Mouse (Mus musculus) hindbrain, embryonic 11.5 days (tissue): ENCODE data around the gene Qrich1. TPM values are rescaled to one million over a fixed set of nuclear protein-coding genes. Genes with fewer than 3 reads are reported as not detected.
A peak's percentile ranks its signal among the peaks of the same experiment; 100 is the strongest.

Experiments
- ATAC-seq: fragments of 200-750 bp; cut with Nextera tagmentation; 2 replicates; pipeline ENCODE4 v1.8.0; 2017; ENCODE audit warnings: mild to moderate bottlenecking, moderate TSS enrichment, moderate library complexity; ENCODE audit not compliant: low FRiP score
- DNase-seq: peaks from one replicate; pipeline ENCODE4 v3.0.0-alpha.2; 2015; ENCODE audit warnings: low spot score
- H3K27ac ChIP-seq: fragments of 300-500 bp; sonication (generic); 2 replicates; pipeline ENCODE4 v1.5.1; 2014; ENCODE audit warnings: mild to moderate bottlenecking, low read depth, low read length
- H3K27me3 ChIP-seq: fragments of 300-500 bp; sonication (generic); 2 replicates; pipeline ENCODE4 v1.6.1; 2014; ENCODE audit warnings: mild to moderate bottlenecking, low read length, moderate library complexity, mixed read lengths; ENCODE audit not compliant: control insufficient read depth, insufficient read depth
- H3K36me3 ChIP-seq: fragments of 300-500 bp; sonication (generic); 2 replicates; pipeline ENCODE4 v1.6.1; 2014; ENCODE audit warnings: mild to moderate bottlenecking, low read length, moderate library complexity, mixed read lengths; ENCODE audit not compliant: control insufficient read depth, insufficient read depth
- H3K4me1 ChIP-seq: fragments of 300-500 bp; sonication (generic); replicated peaks from 2 replicates; pipeline ENCODE4 v1.6.1; 2014; ENCODE audit warnings: low read length, mixed read lengths; ENCODE audit not compliant: control insufficient read depth, insufficient read depth
- H3K4me2 ChIP-seq: fragments of 300-500 bp; sonication (generic); replicated peaks from 2 replicates; pipeline ENCODE4 v1.6.1; 2014; ENCODE audit warnings: mild to moderate bottlenecking, low read depth, low read length
- H3K4me3 ChIP-seq: fragments of 300-500 bp; sonication (generic); 2 replicates; pipeline ENCODE4 v1.5.1; 2014; ENCODE audit warnings: low read depth, low read length
- H3K9ac ChIP-seq: fragments of 300-500 bp; sonication (generic); 2 replicates; pipeline ENCODE4 v1.6.1; 2014; ENCODE audit warnings: low read depth, low read length
- H3K9me3 ChIP-seq: fragments of 300-500 bp; sonication (generic); 2 replicates; pipeline ENCODE4 v1.6.1; 2016; ENCODE audit warnings: low read length; ENCODE audit not compliant: control insufficient read depth
- WGBS: fragments of 180-500 bp; shearing (Covaris S2); extraction: QIAGEN DNeasy Blood & Tissue Kit; methylation state at CpG from one replicate; pipeline ENCODE4 v1.1.7; 2014; 5-methylcytosine and 5-hydroxymethylcytosine counted together
- polyA plus RNA-seq: library from polyadenylated mRNA; unstranded; fragments of >200 nt; fragmentation: Nextera tagmentation; extraction: Ambion mirVana; gene quantifications from 2 replicates; pipeline ENCODE4 v1.2.1, GENCODE M21; 2014

The Qrich1 gene
- polyA plus RNA-seq, 1 experiment from 2014 or later, result 154 TPM

DNA sequence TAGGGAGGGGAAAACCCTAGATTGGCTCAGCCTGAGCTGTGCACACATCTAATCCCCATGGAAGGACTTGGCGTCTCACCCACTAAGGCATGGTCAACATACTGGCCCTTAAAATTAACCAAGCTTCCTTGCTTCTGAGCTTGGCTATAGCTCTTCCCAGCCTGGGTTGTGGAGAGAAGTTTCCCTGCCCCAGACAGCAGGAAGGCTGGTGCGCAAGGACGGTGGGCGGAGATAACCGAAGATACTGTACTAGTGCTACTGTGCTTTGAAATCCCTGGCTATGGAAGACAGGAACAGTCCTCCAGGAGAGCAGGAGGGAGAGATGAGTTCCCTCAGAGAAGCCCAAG lies 62.7 kb downstream of the Qrich1 start:
- Histone ChIP-seq H3K9ac (peak overlapping the region; percentile 53), H3K4me1 (peaks cover 11% of the 10 kb centered on the region; the same call in 1 of the 2 replicates), H3K4me3 (peak overlapping the region; percentile 82), H3K27me3 (no peaks in the 10 kb centered on the region), H3K9me3 (no peaks in the 10 kb centered on the region), H3K27ac (peak overlapping the region; percentile 95), H3K36me3 (peaks cover 4% of the 10 kb centered on the region), H3K4me2 (peak overlapping the region; percentile 71)
- 71% methylated on average over 5 of the region's 5 CpGs for WGBS
- DNase-seq (no peak), ATAC-seq (0 out of 2 replicates have a peak, but pooled peaks have one; percentile 3)

DNA sequence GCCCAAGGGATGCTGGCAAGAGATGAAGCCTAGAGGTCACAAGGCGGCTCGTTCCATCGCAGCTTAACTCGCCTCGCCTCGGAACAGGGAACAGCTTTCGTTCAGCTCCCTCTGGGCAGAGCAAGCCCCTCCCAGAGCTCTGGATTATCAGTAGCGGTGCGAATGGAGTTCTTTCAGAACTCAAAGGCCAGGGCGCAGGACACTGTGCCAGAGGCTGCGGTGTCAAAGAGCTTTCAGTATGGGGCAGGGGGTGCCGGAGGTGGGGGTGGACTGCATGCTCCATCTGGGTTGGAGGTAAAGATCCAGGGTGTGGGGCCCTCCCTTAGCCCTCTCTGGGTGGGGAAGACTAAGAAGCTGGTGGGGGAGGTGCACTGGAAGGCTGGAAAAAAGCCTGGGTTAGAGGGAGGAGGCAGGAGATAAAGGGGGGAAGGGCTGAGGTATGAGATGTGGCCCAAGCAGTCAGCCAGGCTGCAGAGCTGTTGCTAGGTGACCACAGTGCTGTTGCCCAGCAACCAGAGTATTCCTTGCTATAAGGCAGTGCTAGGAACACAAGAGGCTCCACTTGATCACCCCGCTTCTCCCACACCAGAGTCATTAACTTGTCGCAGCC lies 71.1 kb downstream of the Qrich1 start:
- H3K4me3 ChIP-seq, result peak overlapping the region; percentile 15; the same call in 1 of the 2 replicates
- H3K4me1 ChIP-seq, result peaks cover 19% of the 10 kb centered on the region
- no peaks in the 10 kb centered on the region for H3K36me3 ChIP-seq
- peak overlapping the region; percentile 45 for H3K4me2 ChIP-seq
- H3K27ac ChIP-seq, result peak overlapping the region; percentile 98
- H3K9ac ChIP-seq, result peak overlapping the region; percentile 29
- no peaks in the 10 kb centered on the region for H3K27me3 ChIP-seq
- WGBS, result under 1% methylated on average over 14 of the region's 14 CpGs
- peak; percentile 98 for ATAC-seq
- H3K9me3 ChIP-seq, result no peaks in the 10 kb centered on the region
- DNase-seq, result peak; percentile 94

DNA sequence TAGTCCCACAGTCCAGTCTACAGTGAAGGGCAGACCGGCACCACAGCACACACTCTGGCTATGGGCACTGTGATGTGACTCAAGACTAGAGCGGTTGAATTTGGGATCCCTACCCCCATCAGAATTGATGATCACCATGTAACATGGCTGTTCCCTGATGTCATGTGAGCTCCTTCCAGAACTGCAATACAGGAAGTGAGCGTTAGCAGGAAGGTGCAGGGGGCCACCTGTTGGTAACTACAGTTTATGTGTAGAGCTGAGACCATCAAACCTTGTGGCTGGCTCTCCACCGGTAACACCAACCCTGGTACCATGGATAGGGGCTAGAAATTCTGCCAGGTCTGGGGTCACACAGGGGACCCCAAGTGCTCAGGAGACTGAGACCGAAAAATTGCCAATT lies 72.6 kb downstream of the Qrich1 start:
- peak overlapping the region; percentile 98 for H3K27ac ChIP-seq
- H3K9ac ChIP-seq, result no peak overlapping the region
- no peaks in the 10 kb centered on the region for H3K9me3 ChIP-seq
- no peak overlapping the region for H3K4me3 ChIP-seq
- H3K36me3 ChIP-seq, result no peaks in the 10 kb centered on the region
- DNase-seq (peak; percentile 14), ATAC-seq (no peak)
- H3K4me1 ChIP-seq, result peaks cover 19% of the 10 kb centered on the region
- 81% methylated on average over 5 of the region's 5 CpGs for WGBS
- H3K27me3 ChIP-seq, result no peaks in the 10 kb centered on the region
- H3K4me2 ChIP-seq, result no peak overlapping the region

DNA sequence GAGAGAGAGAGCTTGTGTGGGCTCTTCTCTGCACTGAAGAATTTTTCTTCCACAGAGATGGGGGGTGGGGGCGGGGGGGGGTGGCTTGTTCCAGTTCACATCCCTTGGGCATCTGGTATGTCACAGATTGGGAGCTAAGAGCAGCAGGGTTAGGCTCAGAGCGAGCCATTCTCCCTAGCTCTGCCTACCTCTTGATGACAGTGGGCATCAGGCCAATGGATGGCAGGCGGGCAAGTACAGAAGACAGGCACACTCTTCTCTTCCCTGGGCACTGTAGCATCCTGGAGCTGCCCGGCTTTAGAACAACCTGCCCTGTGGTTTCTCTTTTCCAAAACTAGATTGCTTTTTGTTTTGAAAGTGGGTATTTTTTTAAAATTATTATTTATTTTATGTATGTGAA lies 74.9 kb downstream of the Qrich1 start:
- H3K4me2 ChIP-seq, result no peak overlapping the region
- ATAC-seq, result no peak
- 84% methylated on average over 4 of the region's 4 CpGs for WGBS

DNA sequence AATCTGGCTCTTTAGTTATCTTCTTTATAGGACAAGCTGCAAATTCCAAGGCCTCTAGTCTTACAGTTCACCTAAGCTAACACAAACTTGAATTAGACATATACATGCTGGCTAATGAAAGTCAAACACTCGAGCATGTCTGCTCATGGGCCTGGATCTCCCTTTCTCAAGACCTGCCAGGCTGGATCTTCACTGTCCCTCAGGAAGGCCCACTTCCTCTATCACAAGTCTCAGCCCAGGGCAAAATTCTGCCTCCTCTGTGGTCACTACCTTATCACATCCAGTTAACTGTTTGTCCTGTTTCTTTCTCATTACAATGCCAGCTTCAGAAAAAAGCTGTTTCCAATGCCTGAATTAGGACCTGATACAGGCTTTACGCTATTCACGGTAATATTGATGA lies 77.7 kb downstream of the Qrich1 start:
- no peaks in the 10 kb centered on the region for H3K36me3 ChIP-seq
- no peak for ATAC-seq
- no peaks in the 10 kb centered on the region for H3K27me3 ChIP-seq
- WGBS, result 89% methylated on average over 3 of the region's 3 CpGs
- H3K9me3 ChIP-seq, result no peaks in the 10 kb centered on the region
- no peak overlapping the region for H3K9ac ChIP-seq
- H3K4me2 ChIP-seq, result no peak overlapping the region
- H3K4me1 ChIP-seq, result no peaks in the 10 kb centered on the region
- H3K27ac ChIP-seq, result no peak overlapping the region
- H3K4me3 ChIP-seq, result no peak overlapping the region
- no peak for DNase-seq

More for the DNA sequence above, 74.9 kb downstream of the Qrich1 start:
- Histone ChIP-seq H3K4me1 (peaks cover 19% of the 10 kb centered on the region), H3K4me3 (no peak overlapping the region), H3K9me3 (no peaks in the 10 kb centered on the region), H3K36me3 (no peaks in the 10 kb centered on the region), H3K27ac (no peak overlapping the region), H3K27me3 (no peaks in the 10 kb centered on the region), H3K9ac (no peak overlapping the region)
- no peak for DNase-seq

DNA sequence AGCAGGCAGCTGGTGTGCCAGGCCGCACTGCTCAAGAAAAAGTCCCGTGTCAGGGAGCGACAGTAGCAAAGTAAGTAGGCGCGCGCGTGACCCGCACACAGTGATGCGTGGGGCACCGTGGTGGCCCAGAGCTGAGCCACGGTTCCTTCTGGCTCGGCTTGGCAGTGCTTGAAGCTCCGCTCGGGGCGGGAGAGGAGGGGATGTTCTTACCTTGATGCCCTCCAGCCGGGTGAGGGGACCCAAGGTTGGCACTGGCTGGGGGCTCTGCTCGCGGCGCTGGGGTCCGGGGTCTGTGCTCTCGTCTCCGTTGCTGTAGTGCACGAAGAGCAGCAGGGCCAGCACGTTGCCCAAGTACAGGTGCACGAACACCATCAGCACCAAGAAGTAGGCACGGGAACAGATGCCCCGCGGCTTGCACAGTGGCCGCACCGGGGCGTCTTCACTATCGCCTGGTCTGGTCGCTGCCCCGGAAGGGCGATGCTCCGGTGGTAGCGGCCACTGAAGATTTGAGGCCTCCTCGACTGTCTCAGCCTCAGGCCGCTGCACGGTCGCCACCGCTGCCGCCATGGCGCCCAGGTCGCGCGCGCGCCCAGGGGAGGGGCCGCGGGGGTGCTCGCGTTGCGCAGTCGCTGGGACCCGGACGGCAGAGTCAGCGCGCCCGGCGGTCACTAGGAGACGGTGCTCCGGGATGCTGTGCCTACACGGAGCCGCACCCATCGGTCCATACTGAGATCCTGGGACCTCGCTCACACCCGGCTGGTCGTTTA lies 80.6 kb downstream of the Qrich1 start, which contains the start of gene P4htm:
P4htm (minus strand) TSS at position 670 of the 767 bp plus-strand sequence.
- Histone ChIP-seq H3K9me3 (no peaks in the 10 kb centered on the region), H3K36me3 (no peaks in the 10 kb centered on the region), H3K4me1 (no peaks in the 10 kb centered on the region), H3K27me3 (no peaks in the 10 kb centered on the region), H3K9ac (peak within 1 kb of the TSS; percentile 81), H3K27ac (peak within 1 kb of the TSS; percentile 64; the same call in 1 of the 2 replicates), H3K4me2 (peak within 1 kb of the TSS; percentile 82), H3K4me3 (peak within 1 kb of the TSS; percentile 57)
- ATAC-seq, result peak; percentile 85
- peak; percentile 81 for DNase-seq
- WGBS, result 5% methylated on average over 64 of the region's 69 CpGs

DNA sequence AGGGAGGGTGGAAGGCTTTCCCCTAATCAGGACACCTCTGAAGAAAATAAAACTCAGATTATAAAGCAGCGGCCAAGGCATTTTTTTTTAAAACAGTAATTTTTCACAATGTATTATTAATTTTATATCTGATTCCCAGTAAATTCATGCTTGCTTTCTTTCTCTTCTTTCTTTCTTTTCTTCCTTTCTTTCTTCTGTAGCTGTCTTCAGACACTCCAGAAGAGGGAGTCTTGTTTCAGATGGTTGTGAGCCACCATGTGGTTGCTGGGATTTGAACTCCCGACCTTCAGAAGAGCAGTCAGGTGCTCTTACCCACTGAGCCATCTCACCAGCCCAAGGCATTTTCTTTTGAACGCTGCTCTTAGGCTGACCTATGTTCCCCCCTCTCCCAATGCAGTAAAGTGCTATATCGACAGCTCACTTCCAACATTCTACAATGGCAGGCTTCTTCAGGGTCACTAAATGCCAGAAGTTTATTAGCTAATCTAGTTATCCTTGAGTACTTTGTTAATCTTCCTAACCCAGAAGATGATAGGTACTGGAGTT lies 82.5 kb downstream of the Qrich1 start:
- no peaks in the 10 kb centered on the region for H3K9me3 ChIP-seq
- no peaks in the 10 kb centered on the region for H3K4me1 ChIP-seq
- 79% methylated on average over 4 of the region's 4 CpGs for WGBS
- H3K27me3 ChIP-seq, result no peaks in the 10 kb centered on the region
- no peak overlapping the region for H3K4me2 ChIP-seq
- no peak overlapping the region for H3K9ac ChIP-seq
- no peak overlapping the region for H3K4me3 ChIP-seq
- DNase-seq (peak; percentile 91), ATAC-seq (no peak)
- H3K27ac ChIP-seq, result no peak overlapping the region
- peaks cover 3% of the 10 kb centered on the region; the same call in 1 of the 2 replicates for H3K36me3 ChIP-seq

DNA sequence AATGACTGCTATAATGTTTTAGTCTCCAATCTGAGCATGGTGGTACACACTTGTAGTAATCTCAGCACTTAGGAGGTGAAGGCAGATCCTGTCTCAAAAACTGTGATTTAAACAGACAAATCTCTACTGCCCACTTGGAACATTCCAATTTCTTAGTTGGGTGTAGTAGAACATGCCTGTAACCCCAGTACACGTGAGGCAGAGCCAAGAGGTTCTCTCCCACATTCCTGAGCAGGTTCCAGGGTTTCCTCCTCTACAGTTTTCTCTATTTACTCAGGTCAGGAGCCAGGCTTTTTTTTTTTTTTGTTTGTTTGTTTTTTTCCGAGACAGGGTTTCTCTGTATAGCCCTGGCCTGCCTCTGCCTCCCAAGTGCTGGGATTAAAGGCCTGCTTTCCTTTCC lies 83.4 kb downstream of the Qrich1 start:
- H3K27me3 ChIP-seq, result no peaks in the 10 kb centered on the region
- 54% methylated on average over 2 of the region's 2 CpGs for WGBS
- no peak overlapping the region for H3K4me3 ChIP-seq
- no peak for ATAC-seq
- H3K9me3 ChIP-seq, result no peaks in the 10 kb centered on the region
- no peak for DNase-seq
- no peak overlapping the region for H3K9ac ChIP-seq
- H3K27ac ChIP-seq, result no peak overlapping the region
- H3K36me3 ChIP-seq, result peaks cover 3% of the 10 kb centered on the region; the same call in 1 of the 2 replicates
- no peak overlapping the region for H3K4me2 ChIP-seq
- no peaks in the 10 kb centered on the region for H3K4me1 ChIP-seq
